Mouse (Mus musculus) heart, embryonic 10.5 days (tissue): Measurements from ENCODE around the gene Wfs1. TPM values are rescaled to one million over a fixed set of nuclear protein-coding genes. Genes with fewer than 3 reads are reported as not detected.
"Not testable (repeated sequence)": the region's sequence is repeated elsewhere in the genome, so short reads cannot be mapped to it uniquely, and the experiment has no call there.

Experiments
- DNase-seq: peaks from one replicate; pipeline ENCODE4 v3.0.0-alpha.2; 2017; ENCODE audit warnings: low spot score
- H3K27ac ChIP-seq: fragments of 300-500 bp; sonication (generic); 2 replicates; pipeline ENCODE4 v1.5.1; 2016; ENCODE audit warnings: mild to moderate bottlenecking
- H3K27me3 ChIP-seq: fragments of 300-500 bp; sonication (generic); 2 replicates; pipeline ENCODE4 v1.6.1; 2016; ENCODE audit warnings: mild to moderate bottlenecking; ENCODE audit not compliant: poor library complexity, insufficient read depth, severe bottlenecking
- H3K36me3 ChIP-seq: fragments of 300-500 bp; sonication (generic); 2 replicates; pipeline ENCODE4 v1.6.1; 2016; ENCODE audit warnings: mild to moderate bottlenecking, moderate library complexity
- H3K4me1 ChIP-seq: fragments of 300-500 bp; sonication (generic); 2 replicates; pipeline ENCODE4 v1.6.1; 2016; ENCODE audit warnings: mild to moderate bottlenecking
- H3K4me3 ChIP-seq: fragments of 300-500 bp; sonication (generic); 2 replicates; pipeline ENCODE4 v1.5.1; 2016; ENCODE audit warnings: mild to moderate bottlenecking, moderate library complexity
- H3K9me3 ChIP-seq: fragments of 300-500 bp; sonication (generic); 2 replicates; pipeline ENCODE4 v1.6.1; 2016; ENCODE audit warnings: mild to moderate bottlenecking, moderate library complexity
- WGBS: fragments of 180-500 bp; shearing (Covaris S2); methylation state at CpG from one replicate; pipeline ENCODE4 v1.1.7; 2016; 5-methylcytosine and 5-hydroxymethylcytosine counted together
- polyA plus RNA-seq: library from polyadenylated mRNA; unstranded; fragments of >200 nt; fragmentation: Nextera tagmentation; extraction: Ambion mirVana; gene quantifications from 2 replicates; pipeline ENCODE4 v1.2.1, GENCODE M21; 2016

Wfs1 gene
- polyA plus RNA-seq, 1 experiment from 2014 or later: 17.4 TPM

DNA sequence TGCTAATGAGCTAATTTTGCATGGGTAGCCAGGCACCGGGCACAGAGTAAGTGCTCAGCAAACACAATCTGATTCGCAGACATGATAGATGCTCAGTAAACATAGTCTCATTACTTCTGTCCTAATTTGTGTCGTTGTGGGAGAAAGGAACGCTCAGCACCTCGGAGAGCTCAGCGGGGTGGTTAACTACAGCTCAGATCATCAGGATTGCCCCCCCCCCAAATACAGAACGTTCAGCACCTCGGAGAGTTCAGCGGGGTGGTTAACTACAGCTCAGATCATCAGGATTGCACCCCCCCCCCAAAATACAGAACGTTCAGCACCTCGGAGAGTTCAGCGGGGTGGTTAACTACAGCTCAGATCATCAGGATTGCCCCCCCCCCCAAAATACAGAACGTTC, 20.8 kb upstream of the Wfs1 start:
- not testable (repeated sequence) for DNase-seq, H3K4me3 ChIP-seq, H3K36me3 ChIP-seq, H3K27me3 ChIP-seq, H3K4me1 ChIP-seq, H3K9me3 ChIP-seq, H3K27ac ChIP-seq
- WGBS: 18% methylated on average over 13 of the region's 13 CpGs

GRCm38 (mm10) chr5:37002001-37002400, 13.0 kb upstream of the Wfs1 start:
- Histone ChIP-seq H3K27ac (no peak overlapping the region), H3K27me3 (peaks cover 13% of the 10 kb centered on the region; the same call in 1 of the 2 replicates), H3K9me3 (no peaks in the 10 kb centered on the region), H3K36me3 (no peaks in the 10 kb centered on the region), H3K4me1 (no peaks in the 10 kb centered on the region), H3K4me3 (no peak overlapping the region)
- no peak for DNase-seq
- 48% methylated on average over 2 of the region's 2 CpGs for WGBS

GRCm38 (mm10) chr5:37001002-37001401, 12.0 kb upstream of the Wfs1 start:
- H3K4me1 ChIP-seq: no peaks in the 10 kb centered on the region
- no peak overlapping the region for H3K4me3 ChIP-seq
- DNase-seq: no peak
- no peaks in the 10 kb centered on the region for H3K9me3 ChIP-seq
- H3K27me3 ChIP-seq: peaks cover 16% of the 10 kb centered on the region; the same call in 1 of the 2 replicates
- H3K36me3 ChIP-seq: no peaks in the 10 kb centered on the region
- WGBS: 78% methylated on average over 9 of the region's 9 CpGs
- no peak overlapping the region for H3K27ac ChIP-seq

DNA sequence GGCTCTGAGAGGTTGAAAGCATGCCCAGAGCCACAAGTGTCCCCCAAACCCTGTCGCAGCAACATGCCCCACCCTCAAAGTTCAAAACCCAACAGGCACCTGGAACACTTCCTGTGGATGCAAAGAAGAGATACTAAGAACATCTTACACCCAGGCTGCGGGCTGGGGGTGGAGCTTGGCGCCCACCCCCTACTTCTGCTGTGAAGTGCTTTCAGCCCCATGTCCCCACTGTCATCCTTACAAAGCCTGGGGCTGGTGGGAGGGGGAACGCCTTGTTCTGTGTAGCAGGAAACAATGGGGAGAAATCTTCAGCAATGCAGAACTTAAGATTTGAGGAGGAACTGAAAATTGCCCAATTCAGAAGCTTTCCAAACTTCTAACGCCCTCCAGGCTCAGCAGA, 9.0 kb upstream of the Wfs1 start:
- no peak overlapping the region for H3K27ac ChIP-seq
- H3K4me3 ChIP-seq: no peak overlapping the region
- H3K4me1 ChIP-seq: no peaks in the 10 kb centered on the region
- no peak for DNase-seq
- no peaks in the 10 kb centered on the region for H3K36me3 ChIP-seq
- no peaks in the 10 kb centered on the region for H3K9me3 ChIP-seq
- WGBS: 50% methylated on average over 5 of the region's 5 CpGs
- peaks cover 16% of the 10 kb centered on the region; the same call in 1 of the 2 replicates for H3K27me3 ChIP-seq

GRCm38 (mm10) chr5:36996410-36996809, 7.4 kb upstream of the Wfs1 start:
- H3K27me3 ChIP-seq: peaks cover 16% of the 10 kb centered on the region; the same call in 1 of the 2 replicates
- no peaks in the 10 kb centered on the region for H3K4me1 ChIP-seq
- H3K27ac ChIP-seq: no peak overlapping the region
- H3K4me3 ChIP-seq: no peak overlapping the region
- H3K9me3 ChIP-seq: no peaks in the 10 kb centered on the region
- no peak for DNase-seq
- no peaks in the 10 kb centered on the region for H3K36me3 ChIP-seq
- WGBS: 83% methylated on average over 14 of the region's 14 CpGs

DNA sequence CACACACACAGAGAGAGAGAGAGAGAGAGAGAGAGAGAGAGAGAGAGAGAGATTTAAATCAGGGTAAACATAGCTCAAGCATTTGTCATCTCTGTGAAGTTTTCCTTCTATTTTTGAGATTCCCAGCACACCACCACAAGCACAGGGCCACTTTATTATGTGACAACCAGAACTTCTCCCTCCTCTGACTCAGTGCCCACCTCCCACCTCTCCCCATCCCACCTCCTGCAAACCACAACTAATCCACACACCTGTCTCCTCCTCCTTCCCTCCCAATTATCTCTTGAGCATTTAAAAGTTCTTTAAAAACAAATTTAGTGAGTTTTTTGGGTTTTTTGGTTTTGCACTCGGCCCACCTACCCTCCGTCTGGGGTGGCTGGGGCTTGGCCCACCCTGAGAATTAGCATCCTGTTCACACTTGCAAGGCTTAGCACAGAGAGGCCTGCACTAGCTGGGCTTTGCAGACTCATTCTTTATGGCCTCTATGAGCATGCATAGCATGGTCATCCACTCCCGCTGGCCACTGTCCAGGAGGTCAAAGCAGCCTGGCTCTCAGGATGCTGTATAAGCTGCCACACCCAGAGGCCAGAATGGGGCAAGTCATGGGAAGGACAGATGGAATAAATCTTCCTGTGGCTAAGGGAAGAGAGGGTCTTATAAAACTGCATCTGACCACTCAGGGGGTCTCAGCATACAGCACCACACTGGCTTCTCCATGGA, 1.8 kb upstream of the Wfs1 start:
- DNase-seq: no peak
- no peak overlapping the region for H3K27ac ChIP-seq
- H3K4me3 ChIP-seq: no peak overlapping the region
- no peaks in the 10 kb centered on the region for H3K36me3 ChIP-seq
- H3K9me3 ChIP-seq: no peaks in the 10 kb centered on the region
- WGBS: 61% methylated on average over 3 of the region's 3 CpGs
- H3K27me3 ChIP-seq: no peaks in the 10 kb centered on the region
- peaks cover 33% of the 10 kb centered on the region for H3K4me1 ChIP-seq

DNA sequence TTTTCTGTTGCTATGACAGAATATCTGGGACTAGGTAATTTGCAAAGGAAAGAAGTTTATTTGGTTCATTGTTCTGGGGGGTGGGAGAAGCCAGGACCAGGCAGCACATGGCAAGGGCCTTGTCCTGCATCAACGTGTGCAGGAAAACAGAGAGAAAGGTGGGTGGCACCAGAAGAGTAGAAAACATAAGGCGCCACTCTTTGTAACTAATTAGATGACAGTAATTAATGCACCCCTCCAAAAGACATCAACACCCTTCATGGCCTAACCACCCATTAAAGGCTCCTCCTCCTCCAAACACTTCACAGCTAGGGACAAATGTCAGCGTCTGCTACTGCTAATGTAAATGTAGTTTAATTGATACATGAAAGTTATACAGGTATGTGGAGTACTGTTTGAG, 1.2 kb upstream of the Wfs1 start:
- H3K27me3 ChIP-seq: no peaks in the 10 kb centered on the region
- no peak overlapping the region for H3K4me3 ChIP-seq
- H3K4me1 ChIP-seq: peaks cover 37% of the 10 kb centered on the region
- 58% methylated on average over 3 of the region's 3 CpGs for WGBS
- no peaks in the 10 kb centered on the region for H3K9me3 ChIP-seq
- no peak for DNase-seq
- H3K36me3 ChIP-seq: no peaks in the 10 kb centered on the region
- H3K27ac ChIP-seq: no peak overlapping the region

DNA sequence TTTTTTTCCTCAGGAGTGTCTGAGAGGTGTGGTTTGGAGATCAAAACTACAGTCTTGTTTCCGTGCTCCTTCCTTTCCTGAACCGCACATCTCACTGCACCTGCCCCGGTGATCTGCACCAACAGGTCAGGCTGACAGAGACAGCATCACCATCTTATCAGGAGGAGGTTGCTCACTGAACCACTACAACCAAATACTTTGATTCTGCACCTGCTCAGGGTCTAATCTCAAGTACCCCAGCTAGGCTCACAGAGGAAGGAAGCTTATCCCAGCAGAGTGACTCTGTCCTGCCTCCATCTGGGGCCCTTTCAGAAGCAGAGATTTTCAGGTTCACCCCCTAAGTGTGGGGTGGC, 596 bp upstream of the Wfs1 start:
- Histone ChIP-seq H3K27me3 (no peaks in the 10 kb centered on the region), H3K4me3 (peak overlapping the region; percentile 87; the same call in 1 of the 2 replicates), H3K9me3 (no peaks in the 10 kb centered on the region), H3K4me1 (peaks cover 37% of the 10 kb centered on the region), H3K27ac (no peak overlapping the region; the same call in 1 of the 2 replicates), H3K36me3 (no peaks in the 10 kb centered on the region)
- 8% methylated on average over 3 of the region's 3 CpGs for WGBS
- no peak for DNase-seq

GRCm38 (mm10) chr5:36988124-36988780, 753 bp downstream of the Wfs1 start:
- Histone ChIP-seq H3K9me3 (no peaks in the 10 kb centered on the region), H3K36me3 (no peaks in the 10 kb centered on the region), H3K4me1 (peaks cover 37% of the 10 kb centered on the region), H3K27ac (peak overlapping the region; percentile 89), H3K27me3 (no peaks in the 10 kb centered on the region), H3K4me3 (peak overlapping the region; percentile 87)
- 11% methylated on average over 24 of the region's 24 CpGs for WGBS
- no peak for DNase-seq

DNA sequence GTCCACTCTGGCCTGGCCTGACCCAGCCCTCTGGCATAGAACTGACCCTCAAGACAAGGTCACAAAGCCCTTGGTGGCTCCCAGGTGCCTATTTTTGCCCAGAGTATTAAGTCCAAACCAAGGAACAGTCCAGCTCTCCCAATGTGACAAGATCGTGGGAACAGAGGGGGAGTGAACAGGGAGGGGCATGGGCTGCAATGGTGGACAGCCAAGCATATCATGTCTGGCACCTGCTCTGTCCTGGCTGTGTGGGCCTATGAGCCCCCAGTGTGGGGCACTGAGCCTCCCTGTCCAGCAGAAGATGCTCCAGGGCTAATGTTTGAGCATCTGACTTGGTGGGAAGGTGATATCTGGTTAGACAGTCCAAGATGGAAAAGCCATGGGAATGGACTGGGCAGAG, 2.4 kb downstream of the Wfs1 start:
- H3K4me1 ChIP-seq: peaks cover 37% of the 10 kb centered on the region
- H3K9me3 ChIP-seq: no peaks in the 10 kb centered on the region
- DNase-seq: no peak
- no peaks in the 10 kb centered on the region; the same call in 1 of the 2 replicates for H3K36me3 ChIP-seq
- H3K27ac ChIP-seq: no peak overlapping the region
- 70% methylated on average over 1 of the region's 1 CpGs for whole genome bisulfite sequencing
- H3K4me3 ChIP-seq: no peak overlapping the region
- no peaks in the 10 kb centered on the region for H3K27me3 ChIP-seq

GRCm38 (mm10) chr5:36982271-36982670, 6.7 kb downstream of the Wfs1 start:
- Histone ChIP-seq H3K36me3 (peaks cover 3% of the 10 kb centered on the region; the same call in 1 of the 2 replicates), H3K27me3 (no peaks in the 10 kb centered on the region), H3K9me3 (no peaks in the 10 kb centered on the region), H3K4me1 (peaks cover 37% of the 10 kb centered on the region), H3K27ac (no peak overlapping the region), H3K4me3 (no peak overlapping the region)
- DNase-seq: no peak
- 85% methylated on average over 4 of the region's 4 CpGs for WGBS

DNA sequence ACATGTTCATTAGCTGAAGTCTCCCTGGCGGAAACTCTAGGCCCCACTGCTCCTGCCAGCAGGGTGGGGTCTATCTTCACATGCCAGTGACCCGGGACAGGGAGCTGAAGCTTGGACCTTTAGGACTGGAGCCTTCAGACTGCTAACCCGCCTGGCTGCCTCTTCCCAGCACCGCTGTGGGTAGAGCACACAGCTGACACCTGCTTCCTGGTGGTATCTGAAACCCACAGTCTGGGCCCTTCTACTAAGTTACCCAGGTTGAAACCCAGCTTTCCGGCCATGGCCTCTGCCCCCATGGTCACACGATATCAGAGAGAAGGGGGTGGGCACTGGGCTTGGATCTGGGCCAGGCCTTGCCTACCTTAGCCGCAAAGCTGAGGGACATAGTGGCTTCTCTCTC, 9.4 kb downstream of the Wfs1 start:
- Histone ChIP-seq H3K36me3 (peaks cover 17% of the 10 kb centered on the region; the same call in 1 of the 2 replicates), H3K27ac (no peak overlapping the region), H3K4me3 (no peak overlapping the region), H3K9me3 (no peaks in the 10 kb centered on the region), H3K4me1 (peaks cover 24% of the 10 kb centered on the region), H3K27me3 (no peaks in the 10 kb centered on the region)
- no peak for DNase-seq
- WGBS: 74% methylated on average over 7 of the region's 7 CpGs

GRCm38 (mm10) chr5:36979001-36979400, 10.0 kb downstream of the Wfs1 start:
- no peak for DNase-seq
- H3K27me3 ChIP-seq: no peaks in the 10 kb centered on the region
- peaks cover 24% of the 10 kb centered on the region for H3K4me1 ChIP-seq
- H3K36me3 ChIP-seq: peaks cover 17% of the 10 kb centered on the region; the same call in 1 of the 2 replicates
- 71% methylated on average over 8 of the region's 8 CpGs for WGBS
- no peak overlapping the region for H3K27ac ChIP-seq
- no peaks in the 10 kb centered on the region for H3K9me3 ChIP-seq
- H3K4me3 ChIP-seq: no peak overlapping the region
